Mouse (Mus musculus) lung, postnatal 0 days (tissue): ENCODE measurements around the gene Clcn2.

Experiments used
- CTCF ChIP-seq: IDR thresholded peaks from 2 replicates; pipeline ENCODE4 v1.5.1; 2016; ENCODE audit warnings: antibody characterized with exemption, mild to moderate bottlenecking
- EP300 ChIP-seq: IDR thresholded peaks from 2 replicates; pipeline ENCODE4 v1.6.1; 2016; ENCODE audit warnings: antibody characterized with exemption, mild to moderate bottlenecking, control low read depth

DNA sequence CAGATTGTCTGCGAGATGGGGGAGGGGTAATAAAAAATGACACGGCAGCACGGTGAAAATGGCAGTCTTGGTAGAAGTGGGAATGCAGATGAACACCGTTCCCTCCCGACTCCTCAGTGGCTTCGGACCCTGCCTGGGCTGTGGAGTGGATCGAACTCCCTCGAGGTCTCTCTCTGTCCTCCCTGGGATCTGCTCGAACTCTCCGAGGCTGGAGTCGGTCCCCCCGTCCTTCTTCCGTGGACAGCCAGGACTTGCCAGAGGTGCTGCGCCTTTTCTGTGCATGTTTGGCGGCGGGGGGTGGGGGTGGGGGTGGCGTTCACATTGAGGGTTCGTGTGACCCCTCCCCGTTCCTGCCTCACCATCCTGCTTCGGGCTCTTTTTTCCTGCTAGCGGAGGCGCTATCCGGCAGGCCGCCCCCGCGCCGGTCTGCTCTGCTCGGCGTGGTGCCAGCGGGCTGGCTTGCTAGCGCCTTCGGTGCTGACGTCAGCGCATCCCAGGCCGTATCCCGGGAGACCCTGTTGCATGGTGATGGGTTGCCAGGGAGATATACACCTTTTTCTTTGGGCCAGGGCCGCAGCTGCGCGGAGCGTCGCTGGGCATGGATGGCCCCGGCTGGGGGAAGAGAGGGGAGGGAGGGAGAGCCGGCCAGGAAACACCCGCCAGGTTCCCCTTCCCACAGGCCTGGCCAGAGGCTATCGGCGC lies 21.8 kb downstream of the Clcn2 start:
- TF ChIP-seq CTCF (no peak), EP300 (no peak)
